Mouse (Mus musculus) embryonic facial prominence, embryonic 13.5 days (tissue): ENCODE measurements around the gene Cd3g. TPM values are rescaled to one million over a fixed set of nuclear protein-coding genes. Genes with fewer than 3 reads are reported as not detected.

Experiments used
- ATAC-seq: fragments of 200-750 bp; cut with Nextera tagmentation; 2 replicates; pipeline ENCODE4 v1.8.0; 2017; ENCODE audit warnings: low read depth; ENCODE audit not compliant: insufficient number of reproducible peaks, insufficient read depth, low FRiP score, low TSS enrichment
- H3K27ac ChIP-seq: fragments of 300-500 bp; sonication (generic); 2 replicates; pipeline ENCODE4 v1.5.1; 2015; ENCODE audit warnings: moderate library complexity, mild to moderate bottlenecking, inconsistent platforms
- H3K27me3 ChIP-seq: fragments of 300-500 bp; sonication (generic); 2 replicates; pipeline ENCODE4 v1.6.1; 2015; ENCODE audit warnings: mild to moderate bottlenecking, inconsistent platforms
- H3K36me3 ChIP-seq: fragments of 300-500 bp; sonication (generic); 2 replicates; pipeline ENCODE4 v1.6.1; 2015; ENCODE audit warnings: mild to moderate bottlenecking, inconsistent platforms
- H3K4me1 ChIP-seq: fragments of 300-500 bp; sonication (generic); 2 replicates; pipeline ENCODE4 v1.6.1; 2015; ENCODE audit warnings: inconsistent platforms
- H3K4me2 ChIP-seq: fragments of 300-500 bp; sonication (generic); 2 replicates; pipeline ENCODE4 v1.6.1; 2015; ENCODE audit warnings: moderate library complexity, mild to moderate bottlenecking, inconsistent platforms
- H3K4me3 ChIP-seq: fragments of 300-500 bp; sonication (generic); 2 replicates; pipeline ENCODE4 v1.5.1; 2015; ENCODE audit warnings: mild to moderate bottlenecking, inconsistent platforms
- H3K9ac ChIP-seq: fragments of 300-500 bp; sonication (generic); 2 replicates; pipeline ENCODE4 v1.6.1; 2015; ENCODE audit warnings: mild to moderate bottlenecking, inconsistent platforms
- H3K9me3 ChIP-seq: fragments of 300-500 bp; sonication (generic); 2 replicates; pipeline ENCODE4 v1.6.1; 2016; ENCODE audit warnings: inconsistent platforms
- WGBS: fragments of 180-500 bp; shearing (Covaris S2); methylation state at CpG from one replicate; pipeline ENCODE4 v1.1.7; 2015; ENCODE audit warnings: mixed read lengths; 5-methylcytosine and 5-hydroxymethylcytosine counted together
- polyA plus RNA-seq: library from polyadenylated mRNA; unstranded; fragments of >200 nt; fragmentation: Nextera tagmentation; extraction: Ambion mirVana; gene quantifications from 2 replicates; pipeline ENCODE4 v1.2.1, GENCODE M21; 2015

Gene Cd3g
- polyA plus RNA-seq, result 0.27 TPM in 1 of 2 replicates, not detected in the other

GRCm38 (mm10) chr9:44980242-44980641 is at the start of gene Cd3g:
TSS of gene Cd3g (minus strand) at chr9:44980431.
- no peaks in the 10 kb centered on the region for H3K9me3 ChIP-seq
- no peak within 1 kb of the TSS for H3K4me2 ChIP-seq
- 69% methylated on average over 3 of the region's 3 CpGs for WGBS
- no peak within 1 kb of the TSS for H3K9ac ChIP-seq
- no peaks in the 10 kb centered on the region for H3K36me3 ChIP-seq
- no peak within 1 kb of the TSS for H3K4me3 ChIP-seq
- peaks cover 22% of the 10 kb centered on the region for H3K27me3 ChIP-seq
- no peak within 1 kb of the TSS for H3K27ac ChIP-seq
- no peaks in the 10 kb centered on the region for H3K4me1 ChIP-seq
- no peak for ATAC-seq

- Histone ChIP-seq H3K27me3 (peaks cover 17% of the 10 kb centered on the region), H3K27ac (no peak overlapping the region), H3K4me2 (no peak overlapping the region), H3K9me3 (no peaks in the 10 kb centered on the region), H3K36me3 (no peaks in the 10 kb centered on the region), H3K4me1 (no peaks in the 10 kb centered on the region; the same call in 1 of the 2 replicates), H3K4me3 (no peak overlapping the region), H3K9ac (no peak overlapping the region)
- no peak for ATAC-seq
- 64% methylated on average over 8 of the region's 8 CpGs for WGBS
These were observed 47.1 kb upstream of the Cd3g start for GRCm38 (mm10) chr9:45027376-45027775.

GRCm38 (mm10) chr9:45024187-45024586 is 44.0 kb upstream of the Cd3g start:
- 81% methylated on average over 2 of the region's 2 CpGs for WGBS

GRCm38 (mm10) chr9:45023638-45024037 is 43.4 kb upstream of the Cd3g start:
- no peak overlapping the region for H3K27ac ChIP-seq
- no peaks in the 10 kb centered on the region; the same call in 1 of the 2 replicates for H3K4me1 ChIP-seq
- H3K9me3 ChIP-seq, result no peaks in the 10 kb centered on the region
- H3K4me3 ChIP-seq, result no peak overlapping the region
- no peaks in the 10 kb centered on the region for H3K36me3 ChIP-seq
- WGBS, result 60% methylated on average over 3 of the region's 3 CpGs
- peaks cover 3% of the 10 kb centered on the region; the same call in 1 of the 2 replicates for H3K27me3 ChIP-seq
- H3K9ac ChIP-seq, result no peak overlapping the region
- no peak for ATAC-seq
- H3K4me2 ChIP-seq, result no peak overlapping the region

More at GRCm38 (mm10) chr9:45024187-45024586, 44.0 kb upstream of the Cd3g start:
- Histone ChIP-seq H3K9ac (no peak overlapping the region), H3K36me3 (no peaks in the 10 kb centered on the region), H3K9me3 (no peaks in the 10 kb centered on the region), H3K27ac (no peak overlapping the region), H3K4me1 (no peaks in the 10 kb centered on the region; the same call in 1 of the 2 replicates), H3K4me3 (no peak overlapping the region), H3K27me3 (peaks cover 3% of the 10 kb centered on the region; the same call in 1 of the 2 replicates), H3K4me2 (no peak overlapping the region)
- no peak for ATAC-seq

GRCm38 (mm10) chr9:45022800-45023199 is 42.6 kb upstream of the Cd3g start:
- no peaks in the 10 kb centered on the region for H3K4me1 ChIP-seq
- H3K27me3 ChIP-seq, result peaks cover 3% of the 10 kb centered on the region; the same call in 1 of the 2 replicates
- H3K27ac ChIP-seq, result no peak overlapping the region
- 8% methylated on average over 3 of the region's 3 CpGs for WGBS
- no peak for ATAC-seq
- H3K9me3 ChIP-seq, result no peaks in the 10 kb centered on the region
- no peak overlapping the region for H3K4me2 ChIP-seq
- H3K9ac ChIP-seq, result no peak overlapping the region
- H3K4me3 ChIP-seq, result no peak overlapping the region
- no peaks in the 10 kb centered on the region for H3K36me3 ChIP-seq

GRCm38 (mm10) chr9:45018031-45018430 is 37.8 kb upstream of the Cd3g start:
- 84% methylated on average over 11 of the region's 11 CpGs for WGBS
- Histone ChIP-seq H3K4me3 (no peak overlapping the region), H3K27ac (no peak overlapping the region), H3K9me3 (no peaks in the 10 kb centered on the region), H3K9ac (no peak overlapping the region), H3K4me2 (no peak overlapping the region), H3K36me3 (no peaks in the 10 kb centered on the region), H3K4me1 (no peaks in the 10 kb centered on the region), H3K27me3 (no peaks in the 10 kb centered on the region)
- ATAC-seq, result no peak

GRCm38 (mm10) chr9:45015841-45016240 is 35.6 kb upstream of the Cd3g start:
- H3K4me3 ChIP-seq, result no peak overlapping the region
- H3K27me3 ChIP-seq, result peaks cover 9% of the 10 kb centered on the region
- H3K4me1 ChIP-seq, result no peaks in the 10 kb centered on the region
- H3K36me3 ChIP-seq, result no peaks in the 10 kb centered on the region
- 75% methylated on average over 3 of the region's 3 CpGs for WGBS
- H3K27ac ChIP-seq, result no peak overlapping the region
- no peak overlapping the region for H3K9ac ChIP-seq
- no peaks in the 10 kb centered on the region for H3K9me3 ChIP-seq
- no peak for ATAC-seq
- H3K4me2 ChIP-seq, result no peak overlapping the region

GRCm38 (mm10) chr9:45014879-45015278 is 34.6 kb upstream of the Cd3g start:
- Histone ChIP-seq H3K27me3 (peaks cover 9% of the 10 kb centered on the region), H3K9me3 (no peaks in the 10 kb centered on the region), H3K4me2 (no peak overlapping the region), H3K27ac (no peak overlapping the region), H3K4me3 (no peak overlapping the region), H3K36me3 (no peaks in the 10 kb centered on the region), H3K9ac (no peak overlapping the region), H3K4me1 (no peaks in the 10 kb centered on the region)
- 29% methylated on average over 2 of the region's 2 CpGs for WGBS
- ATAC-seq, result no peak

GRCm38 (mm10) chr9:45011291-45011690 is 31.1 kb upstream of the Cd3g start:
- H3K27me3 ChIP-seq, result peaks cover 13% of the 10 kb centered on the region
- WGBS, result 42% methylated on average over 6 of the region's 6 CpGs

GRCm38 (mm10) chr9:45010461-45010860 is 30.2 kb upstream of the Cd3g start:
- no peak overlapping the region for H3K4me2 ChIP-seq
- H3K9me3 ChIP-seq, result no peaks in the 10 kb centered on the region
- H3K4me1 ChIP-seq, result no peaks in the 10 kb centered on the region
- no peaks in the 10 kb centered on the region for H3K36me3 ChIP-seq
- WGBS, result 69% methylated on average over 4 of the region's 4 CpGs
- peaks cover 13% of the 10 kb centered on the region for H3K27me3 ChIP-seq
- ATAC-seq, result no peak
- H3K9ac ChIP-seq, result no peak overlapping the region
- H3K27ac ChIP-seq, result no peak overlapping the region
- H3K4me3 ChIP-seq, result no peak overlapping the region

More at GRCm38 (mm10) chr9:45011291-45011690, 31.1 kb upstream of the Cd3g start:
- Histone ChIP-seq H3K9ac (no peak overlapping the region), H3K4me3 (no peak overlapping the region), H3K9me3 (no peaks in the 10 kb centered on the region), H3K4me1 (no peaks in the 10 kb centered on the region), H3K4me2 (no peak overlapping the region), H3K36me3 (no peaks in the 10 kb centered on the region), H3K27ac (no peak overlapping the region)
- no peak for ATAC-seq

- no peak within 1 kb of the TSS for H3K4me2 ChIP-seq
- H3K4me1 ChIP-seq, result no peaks in the 10 kb centered on the region
- H3K36me3 ChIP-seq, result no peaks in the 10 kb centered on the region
- H3K9me3 ChIP-seq, result no peaks in the 10 kb centered on the region
- ATAC-seq, result no peak
- WGBS, result 87% methylated on average over 19 of the region's 19 CpGs
- H3K27me3 ChIP-seq, result peaks cover 13% of the 10 kb centered on the region
- H3K27ac ChIP-seq, result no peak within 1 kb of the TSS
- H3K9ac ChIP-seq, result no peak within 1 kb of the TSS
- no peak within 1 kb of the TSS for H3K4me3 ChIP-seq
These were observed 29.2 kb upstream of the Cd3g start, which contains the start of gene Cd3e for GRCm38 (mm10) chr9:45009180-45010078. TSS of gene Cd3e (minus strand) at chr9:45009627.

GRCm38 (mm10) chr9:45008342-45008741 is 28.1 kb upstream of the Cd3g start:
- no peak for ATAC-seq
- H3K9me3 ChIP-seq, result no peaks in the 10 kb centered on the region
- no peaks in the 10 kb centered on the region for H3K36me3 ChIP-seq
- H3K4me1 ChIP-seq, result no peaks in the 10 kb centered on the region
- H3K4me2 ChIP-seq, result no peak overlapping the region
- no peak overlapping the region for H3K9ac ChIP-seq
- no peak overlapping the region for H3K4me3 ChIP-seq
- 82% methylated on average over 4 of the region's 4 CpGs for WGBS
- peaks cover 13% of the 10 kb centered on the region for H3K27me3 ChIP-seq
- H3K27ac ChIP-seq, result no peak overlapping the region
